Mouse (Mus musculus): ENCODE results near the gene Mcf2l.

GRCm38 (mm10) chr8:12865790-12866189 is 7.8 kb upstream of the Mcf2l start:
- no peak for TF ChIP-seq CTCF (conservative IDR thresholded peaks at IDR 0.05; ENCODE audit: low read length)
- TF ChIP-seq POU5F1 (IDR thresholded peaks at IDR 0.05; ENCODE audit: borderline replicate concordance, low read length), result no peak

Data from E14TG2a.4 (cell line).